Mouse (Mus musculus): ENCODE data around the gene Dcp1a. TPM values are rescaled to one million over a fixed set of nuclear protein-coding genes. Genes with fewer than 3 reads are reported as not detected.
"Not testable (repeated sequence)": the region's sequence is repeated elsewhere in the genome, so short reads cannot be mapped to it uniquely, and the experiment has no call there.

The Dcp1a gene
- polyA plus RNA-seq, 1 experiment from 2014 or later: 17.2 TPM

GRCm38 (mm10) chr14:30523356-30523755 lies 44.0 kb downstream of the Dcp1a start:
- Histone ChIP-seq H3K27ac (replicated peaks) (no peak overlapping the region), H3K4me3 (no peak overlapping the region), H3K9ac (no peak overlapping the region), H3K36me3 (peaks cover 98% of the 10 kb centered on the region), H3K27me3 (replicated peaks) (no peaks in the 10 kb centered on the region), H3K9me3 (no peaks in the 10 kb centered on the region), H3K4me1 (peaks cover 10% of the 10 kb centered on the region), H3K4me2 (no peak overlapping the region)
- 76% methylated on average over 6 of the region's 6 CpGs for WGBS
- no peak for ATAC-seq (ENCODE audit: extremely low read depth, insufficient number of reproducible peaks, low FRiP score, low TSS enrichment)

GRCm38 (mm10) chr14:30528392-30528791 lies 49.1 kb downstream of the Dcp1a start:
- 91% methylated on average over 10 of the region's 10 CpGs for WGBS
- no peak overlapping the region for H3K9ac ChIP-seq
- H3K4me1 ChIP-seq: peaks cover 24% of the 10 kb centered on the region
- no peak overlapping the region for H3K27ac ChIP-seq (replicated peaks)
- no peaks in the 10 kb centered on the region for H3K9me3 ChIP-seq
- ATAC-seq (ENCODE audit: extremely low read depth, insufficient number of reproducible peaks, low FRiP score, low TSS enrichment): no peak
- peaks cover 49% of the 10 kb centered on the region for H3K36me3 ChIP-seq
- H3K4me3 ChIP-seq: no peak overlapping the region
- H3K27me3 ChIP-seq (replicated peaks): no peaks in the 10 kb centered on the region
- H3K4me2 ChIP-seq: no peak overlapping the region

- WGBS: 59% methylated on average over 5 of the region's 5 CpGs
- ATAC-seq (ENCODE audit: extremely low read depth, insufficient number of reproducible peaks, low FRiP score, low TSS enrichment): no peak
- Histone ChIP-seq H3K9ac (no peak overlapping the region), H3K27me3 (replicated peaks) (no peaks in the 10 kb centered on the region), H3K4me1 (peaks cover 24% of the 10 kb centered on the region), H3K4me2 (no peak overlapping the region), H3K9me3 (no peaks in the 10 kb centered on the region), H3K36me3 (peaks cover 44% of the 10 kb centered on the region), H3K27ac (replicated peaks) (no peak overlapping the region), H3K4me3 (no peak overlapping the region)
Observed at GRCm38 (mm10) chr14:30528961-30529360, 49.6 kb downstream of the Dcp1a start.

GRCm38 (mm10) chr14:30529454-30529853 lies 50.1 kb downstream of the Dcp1a start:
- Histone ChIP-seq H3K4me2 (no peak overlapping the region), H3K4me3 (no peak overlapping the region), H3K9me3 (no peaks in the 10 kb centered on the region), H3K27me3 (replicated peaks) (no peaks in the 10 kb centered on the region), H3K27ac (replicated peaks) (no peak overlapping the region), H3K4me1 (peaks cover 24% of the 10 kb centered on the region), H3K36me3 (peaks cover 39% of the 10 kb centered on the region), H3K9ac (no peak overlapping the region)
- no peak for ATAC-seq (ENCODE audit: extremely low read depth, insufficient number of reproducible peaks, low FRiP score, low TSS enrichment)
- WGBS: 91% methylated on average over 12 of the region's 12 CpGs

- H3K27ac ChIP-seq (replicated peaks): peak overlapping the region; percentile 48
- peaks cover 15% of the 10 kb centered on the region for H3K4me1 ChIP-seq
- H3K4me2 ChIP-seq: peak overlapping the region; percentile 20
- H3K9me3 ChIP-seq: no peaks in the 10 kb centered on the region
- peaks cover 25% of the 10 kb centered on the region for H3K36me3 ChIP-seq
- H3K27me3 ChIP-seq (replicated peaks): no peaks in the 10 kb centered on the region
- ATAC-seq (ENCODE audit: extremely low read depth, insufficient number of reproducible peaks, low FRiP score, low TSS enrichment): no peak
- no peak overlapping the region for H3K4me3 ChIP-seq
- H3K9ac ChIP-seq: no peak overlapping the region
- WGBS: 55% methylated on average over 8 of the region's 8 CpGs
Observed at GRCm38 (mm10) chr14:30530726-30531269, 51.5 kb downstream of the Dcp1a start.

- Histone ChIP-seq H3K27me3 (replicated peaks) (no peaks in the 10 kb centered on the region), H3K27ac (replicated peaks) (no peak overlapping the region), H3K9me3 (no peaks in the 10 kb centered on the region), H3K4me1 (peaks cover 15% of the 10 kb centered on the region), H3K36me3 (peaks cover 19% of the 10 kb centered on the region), H3K4me3 (no peak overlapping the region), H3K4me2 (no peak overlapping the region), H3K9ac (no peak overlapping the region)
- no peak for ATAC-seq (ENCODE audit: extremely low read depth, insufficient number of reproducible peaks, low FRiP score, low TSS enrichment)
- 80% methylated on average over 5 of the region's 5 CpGs for WGBS
Observed at GRCm38 (mm10) chr14:30531431-30531830, 52.1 kb downstream of the Dcp1a start.

GRCm38 (mm10) chr14:30531896-30532295 lies 52.6 kb downstream of the Dcp1a start:
- Histone ChIP-seq H3K9ac (no peak overlapping the region), H3K4me3 (no peak overlapping the region), H3K4me1 (peaks cover 15% of the 10 kb centered on the region), H3K9me3 (no peaks in the 10 kb centered on the region), H3K36me3 (peaks cover 14% of the 10 kb centered on the region), H3K4me2 (no peak overlapping the region), H3K27me3 (replicated peaks) (no peaks in the 10 kb centered on the region), H3K27ac (replicated peaks) (no peak overlapping the region)
- ATAC-seq (ENCODE audit: extremely low read depth, insufficient number of reproducible peaks, low FRiP score, low TSS enrichment): peak; percentile 25; the same call in 1 of the 2 replicates
- 85% methylated on average over 6 of the region's 6 CpGs for WGBS

GRCm38 (mm10) chr14:30533780-30534450 lies 54.6 kb downstream of the Dcp1a start:
- Histone ChIP-seq H3K27ac (replicated peaks) (no peak overlapping the region), H3K9ac (no peak overlapping the region), H3K4me2 (no peak overlapping the region), H3K36me3 (no peaks in the 10 kb centered on the region), H3K4me1 (peaks cover 15% of the 10 kb centered on the region), H3K27me3 (replicated peaks) (no peaks in the 10 kb centered on the region), H3K4me3 (no peak overlapping the region), H3K9me3 (no peaks in the 10 kb centered on the region)
- 69% methylated on average over 6 of the region's 6 CpGs for WGBS
- ATAC-seq (ENCODE audit: extremely low read depth, insufficient number of reproducible peaks, low FRiP score, low TSS enrichment): no peak

GRCm38 (mm10) chr14:30541541-30541940 lies 62.2 kb downstream of the Dcp1a start:
- Histone ChIP-seq H3K27me3 (replicated peaks) (no peaks in the 10 kb centered on the region; the same call in 1 of the 2 replicates), H3K9ac (no peak overlapping the region), H3K36me3 (no peaks in the 10 kb centered on the region), H3K4me1 (0 out of 2 replicates have a peak, but pooled peaks cover 4% of the 10 kb centered on the region), H3K27ac (replicated peaks) (no peak overlapping the region), H3K4me3 (no peak overlapping the region), H3K9me3 (no peaks in the 10 kb centered on the region), H3K4me2 (no peak overlapping the region)
- 79% methylated on average over 10 of the region's 10 CpGs for WGBS
- no peak for ATAC-seq (ENCODE audit: extremely low read depth, insufficient number of reproducible peaks, low FRiP score, low TSS enrichment)

GRCm38 (mm10) chr14:30543331-30543730 lies 64.0 kb downstream of the Dcp1a start:
- ATAC-seq (ENCODE audit: extremely low read depth, insufficient number of reproducible peaks, low FRiP score, low TSS enrichment); H3K9ac ChIP-seq; H3K4me2 ChIP-seq; H3K9me3 ChIP-seq; H3K27me3 ChIP-seq (replicated peaks); H3K4me3 ChIP-seq; H3K27ac ChIP-seq (replicated peaks); H3K36me3 ChIP-seq: not testable (repeated sequence)
- peaks cover 11% of the 10 kb centered on the region for H3K4me1 ChIP-seq
- 83% methylated on average over 5 of the region's 5 CpGs for WGBS

- WGBS: 23% methylated on average over 8 of the region's 8 CpGs
- Histone ChIP-seq H3K36me3 (peaks cover 2% of the 10 kb centered on the region; the same call in 1 of the 2 replicates), H3K4me1 (peaks cover 44% of the 10 kb centered on the region), H3K4me2 (peak within 1 kb of the TSS; percentile 95), H3K27me3 (replicated peaks) (no peaks in the 10 kb centered on the region; the same call in 1 of the 2 replicates), H3K9me3 (no peaks in the 10 kb centered on the region), H3K27ac (replicated peaks) (peak within 1 kb of the TSS; percentile 96), H3K4me3 (peak within 1 kb of the TSS; percentile 86), H3K9ac (peak within 1 kb of the TSS; percentile 95)
- ATAC-seq (ENCODE audit: extremely low read depth, insufficient number of reproducible peaks, low FRiP score, low TSS enrichment): no peak; the same call in 1 of the 2 replicates
Observed at GRCm38 (mm10) chr14:30548131-30548720, 68.9 kb downstream of the Dcp1a start, which contains the start of gene Tkt. Gene Tkt (plus strand): TSS chr14:30548359.
